Mouse (Mus musculus): ENCODE measurements around the gene Dnah9.

Dnah9 gene

GRCm38 (mm10) chr11:65795896-65796295 lies 372.5 kb downstream of the Dnah9 start:
- DNase-seq (ENCODE audit: low read depth, low spot score), result no peak

GRCm38 (mm10) chr11:65794428-65795219 lies 373.7 kb downstream of the Dnah9 start:
- DNase-seq (ENCODE audit: low read depth, low spot score), result no peak

GRCm38 (mm10) chr11:65788154-65788553 lies 380.2 kb downstream of the Dnah9 start, which contains the start of gene Map2k4:
Gene Map2k4 (minus strand): TSS chr11:65788297.
- DNase-seq (ENCODE audit: low read depth, low spot score), result peak; percentile 93

- DNase-seq (ENCODE audit: low read depth, low spot score), result no peak
Measured at GRCm38 (mm10) chr11:65787421-65788151, 380.8 kb downstream of the Dnah9 start.

- no peak for DNase-seq (ENCODE audit: low read depth, low spot score)
Measured at GRCm38 (mm10) chr11:65786160-65786559, 382.2 kb downstream of the Dnah9 start.

- DNase-seq (ENCODE audit: low read depth, low spot score), result no peak
Measured at GRCm38 (mm10) chr11:65781596-65781995, 386.8 kb downstream of the Dnah9 start.
